Comparison of ENCODE assay signal across 15 mouse cellular contexts in the genomic region with DNA sequence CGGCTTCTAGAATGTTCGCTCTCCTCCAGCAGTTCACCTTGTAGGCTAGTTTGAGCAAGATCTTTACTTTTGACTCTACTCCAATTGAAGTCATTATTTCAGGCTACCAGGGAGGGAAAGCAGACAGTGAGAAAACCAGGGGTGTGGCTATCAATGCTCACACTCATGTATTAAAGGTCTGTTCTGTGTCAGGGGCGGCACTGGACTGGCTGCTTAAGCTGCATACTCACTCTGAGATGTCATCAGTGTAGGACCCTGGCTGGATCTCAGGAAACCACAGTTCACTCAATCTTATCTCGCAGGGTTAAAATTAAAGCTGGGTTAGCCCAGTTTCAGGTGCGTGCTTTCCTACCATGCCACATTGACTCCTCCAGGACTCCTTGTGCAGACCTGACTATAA.
"Had no signal": no experiment of that assay in that cellular context is flagged by ENCODE, and none has a peak within 500 bp of the region (broad histone marks: within the 10 kb centered on the region; RNA-seq: fewer than 3 reads in every experiment).

No protein-coding gene starts in this region.

- H3K4me2 ChIP-seq: limb, embryonic 12.5 days; limb, embryonic 15.5 days; liver, embryonic 11.5 days; midbrain, embryonic 11.5 days had no signal

- H3K36me3 ChIP-seq: limb, embryonic 12.5 days; limb, embryonic 15.5 days had no signal

- H3K9ac ChIP-seq: limb, embryonic 12.5 days; limb, embryonic 15.5 days; liver, embryonic 14.5 days; liver, postnatal 0 days had no signal

- ATAC-seq: liver, postnatal 0 days had no signal

- H3K27ac ChIP-seq: limb, embryonic 12.5 days; limb, embryonic 15.5 days; liver, embryonic 14.5 days had no signal

- DNase-seq: kidney, adult 18-20 months; kidney, adult 9 months; kidney, postnatal 14 days; kidney, postnatal 4 days; left cerebral cortex, postnatal 4 days; liver, postnatal 0 days; lung, postnatal 4 days; midbrain, embryonic 14.5 days; thymus, adult 18-20 months; thymus, postnatal 36 days had no signal

- H3K27me3 ChIP-seq: limb, embryonic 12.5 days; limb, embryonic 15.5 days had no signal

- H3K4me3 ChIP-seq: limb, embryonic 12.5 days; limb, embryonic 15.5 days had no signal

- H3K9me3 ChIP-seq: limb, embryonic 12.5 days; limb, embryonic 15.5 days had no signal
